Mouse (Mus musculus): ENCODE measurements around the gene Lce1i. TPM values are rescaled to one million over a fixed set of nuclear protein-coding genes. Genes with fewer than 3 reads are reported as not detected.

Gene Lce1i
- not detected for polyA plus RNA-seq (2014; fragmentation: Illumina TruSeq; extraction: RNeasy Lipid Tissue Mini Kit (QIAGEN cat#74804); ENCODE audit: low read depth, low replicate concordance)

GRCm38 (mm10) chr3:92778799-92779198 lies at the start of gene Lce1i:
Gene Lce1i (minus strand): TSS chr3:92778899.

GRCm38 (mm10) chr3:92827108-92827507 lies 48.4 kb upstream of the Lce1i start, which contains the start of gene Kprp:
Gene Kprp (minus strand): TSS chr3:92827247.

GRCm38 (mm10) chr3:92807791-92808190 lies 29.1 kb upstream of the Lce1i start, which contains the start of gene Lce1k:
Gene Lce1k (minus strand): TSS chr3:92807891.

GRCm38 (mm10) chr3:92790414-92790813 lies 11.7 kb upstream of the Lce1i start, which contains the start of gene Lce1j:
Gene Lce1j (minus strand): TSS chr3:92790514.

GRCm38 (mm10) chr3:92764965-92765364 lies 13.7 kb downstream of the Lce1i start, which contains the start of gene Lce1h:
Gene Lce1h (minus strand): TSS chr3:92765065.

GRCm38 (mm10) chr3:92752238-92752637 lies 26.5 kb downstream of the Lce1i start, which contains the start of gene Lce1g:
Gene Lce1g (minus strand): TSS chr3:92752338.

GRCm38 (mm10) chr3:92738996-92739395 lies 39.7 kb downstream of the Lce1i start, which contains the start of gene Gm38119:
Gene Gm38119 (minus strand): TSS chr3:92739096.

Other genes with a start within 250 kb of the Lce1i start
- gene 2310046K23Rik, start 244.4 kb downstream of the Lce1i start, polyA plus RNA-seq (2014; fragmentation: Illumina TruSeq; extraction: RNeasy Lipid Tissue Mini Kit (QIAGEN cat#74804); ENCODE audit: low read depth, low replicate concordance), result not detected
- gene Ivl, start 205.2 kb downstream of the Lce1i start, polyA plus RNA-seq (2014; fragmentation: Illumina TruSeq; extraction: RNeasy Lipid Tissue Mini Kit (QIAGEN cat#74804); ENCODE audit: low read depth, low replicate concordance), result not detected
- gene Smcp, start 189.9 kb downstream of the Lce1i start, polyA plus RNA-seq (2014; fragmentation: Illumina TruSeq; extraction: RNeasy Lipid Tissue Mini Kit (QIAGEN cat#74804); ENCODE audit: low read depth, low replicate concordance), result 191 TPM
- not detected for gene 2210017I01Rik, start 171.4 kb downstream of the Lce1i start, polyA plus RNA-seq (2014; fragmentation: Illumina TruSeq; extraction: RNeasy Lipid Tissue Mini Kit (QIAGEN cat#74804); ENCODE audit: low read depth, low replicate concordance)
- gene Lce6a, start 157.2 kb downstream of the Lce1i start, polyA plus RNA-seq (2014; fragmentation: Illumina TruSeq; extraction: RNeasy Lipid Tissue Mini Kit (QIAGEN cat#74804); ENCODE audit: low read depth, low replicate concordance), result not detected
- not detected for gene Lce1a1, start 130.6 kb downstream of the Lce1i start, polyA plus RNA-seq (2014; fragmentation: Illumina TruSeq; extraction: RNeasy Lipid Tissue Mini Kit (QIAGEN cat#74804); ENCODE audit: low read depth, low replicate concordance)
- not detected for gene Lce1b, start 122.0 kb downstream of the Lce1i start, polyA plus RNA-seq (2014; fragmentation: Illumina TruSeq; extraction: RNeasy Lipid Tissue Mini Kit (QIAGEN cat#74804); ENCODE audit: low read depth, low replicate concordance)
- not detected for gene Lce1a2, start 108.6 kb downstream of the Lce1i start, polyA plus RNA-seq (2014; fragmentation: Illumina TruSeq; extraction: RNeasy Lipid Tissue Mini Kit (QIAGEN cat#74804); ENCODE audit: low read depth, low replicate concordance)
- gene Lce1c, start 99.7 kb downstream of the Lce1i start, polyA plus RNA-seq (2014; fragmentation: Illumina TruSeq; extraction: RNeasy Lipid Tissue Mini Kit (QIAGEN cat#74804); ENCODE audit: low read depth, low replicate concordance), result not detected
- gene Lce1d, start 91.7 kb downstream of the Lce1i start, polyA plus RNA-seq (2014; fragmentation: Illumina TruSeq; extraction: RNeasy Lipid Tissue Mini Kit (QIAGEN cat#74804); ENCODE audit: low read depth, low replicate concordance), result not detected
- not detected for gene Lce1e, start 69.8 kb downstream of the Lce1i start, polyA plus RNA-seq (2014; fragmentation: Illumina TruSeq; extraction: RNeasy Lipid Tissue Mini Kit (QIAGEN cat#74804); ENCODE audit: low read depth, low replicate concordance)
- not detected for gene Lce1f, start 58.5 kb downstream of the Lce1i start, polyA plus RNA-seq (2014; fragmentation: Illumina TruSeq; extraction: RNeasy Lipid Tissue Mini Kit (QIAGEN cat#74804); ENCODE audit: low read depth, low replicate concordance)
- not detected for gene Gm38119, start 39.8 kb downstream of the Lce1i start, polyA plus RNA-seq (2014; fragmentation: Illumina TruSeq; extraction: RNeasy Lipid Tissue Mini Kit (QIAGEN cat#74804); ENCODE audit: low read depth, low replicate concordance)
- not detected for gene Lce1g, start 26.6 kb downstream of the Lce1i start, polyA plus RNA-seq (2014; fragmentation: Illumina TruSeq; extraction: RNeasy Lipid Tissue Mini Kit (QIAGEN cat#74804); ENCODE audit: low read depth, low replicate concordance)
- gene Lce1h, start 13.8 kb downstream of the Lce1i start, polyA plus RNA-seq (2014; fragmentation: Illumina TruSeq; extraction: RNeasy Lipid Tissue Mini Kit (QIAGEN cat#74804); ENCODE audit: low read depth, low replicate concordance), result not detected
- gene Lce1j, start 11.6 kb upstream of the Lce1i start, polyA plus RNA-seq (2014; fragmentation: Illumina TruSeq; extraction: RNeasy Lipid Tissue Mini Kit (QIAGEN cat#74804); ENCODE audit: low read depth, low replicate concordance), result not detected
- not detected for gene Lce1k, start 29.0 kb upstream of the Lce1i start, polyA plus RNA-seq (2014; fragmentation: Illumina TruSeq; extraction: RNeasy Lipid Tissue Mini Kit (QIAGEN cat#74804); ENCODE audit: low read depth, low replicate concordance)
- gene Kprp, start 48.3 kb upstream of the Lce1i start, polyA plus RNA-seq (2014; fragmentation: Illumina TruSeq; extraction: RNeasy Lipid Tissue Mini Kit (QIAGEN cat#74804); ENCODE audit: low read depth, low replicate concordance), result not detected
- not detected for gene Lce1l, start 72.4 kb upstream of the Lce1i start, polyA plus RNA-seq (2014; fragmentation: Illumina TruSeq; extraction: RNeasy Lipid Tissue Mini Kit (QIAGEN cat#74804); ENCODE audit: low read depth, low replicate concordance)
- not detected for gene 2310050C09Rik, start 91.3 kb upstream of the Lce1i start, polyA plus RNA-seq (2014; fragmentation: Illumina TruSeq; extraction: RNeasy Lipid Tissue Mini Kit (QIAGEN cat#74804); ENCODE audit: low read depth, low replicate concordance)
- gene Lce3a, start 147.3 kb upstream of the Lce1i start, polyA plus RNA-seq (2014; fragmentation: Illumina TruSeq; extraction: RNeasy Lipid Tissue Mini Kit (QIAGEN cat#74804); ENCODE audit: low read depth, low replicate concordance), result not detected
- gene Lce3b, start 154.1 kb upstream of the Lce1i start, polyA plus RNA-seq (2014; fragmentation: Illumina TruSeq; extraction: RNeasy Lipid Tissue Mini Kit (QIAGEN cat#74804); ENCODE audit: low read depth, low replicate concordance), result not detected
- not detected for gene Lce3c, start 165.6 kb upstream of the Lce1i start, polyA plus RNA-seq (2014; fragmentation: Illumina TruSeq; extraction: RNeasy Lipid Tissue Mini Kit (QIAGEN cat#74804); ENCODE audit: low read depth, low replicate concordance)
- gene Lce3d, start 178.5 kb upstream of the Lce1i start, polyA plus RNA-seq (2014; fragmentation: Illumina TruSeq; extraction: RNeasy Lipid Tissue Mini Kit (QIAGEN cat#74804); ENCODE audit: low read depth, low replicate concordance), result not detected
- gene Lce3e, start 188.2 kb upstream of the Lce1i start, polyA plus RNA-seq (2014; fragmentation: Illumina TruSeq; extraction: RNeasy Lipid Tissue Mini Kit (QIAGEN cat#74804); ENCODE audit: low read depth, low replicate concordance), result not detected
- gene Lce3f, start 213.3 kb upstream of the Lce1i start, polyA plus RNA-seq (2014; fragmentation: Illumina TruSeq; extraction: RNeasy Lipid Tissue Mini Kit (QIAGEN cat#74804); ENCODE audit: low read depth, low replicate concordance), result not detected
- gene Crct1, start 236.8 kb upstream of the Lce1i start, polyA plus RNA-seq (2014; fragmentation: Illumina TruSeq; extraction: RNeasy Lipid Tissue Mini Kit (QIAGEN cat#74804); ENCODE audit: low read depth, low replicate concordance), result not detected
- gene Lce1m, start 240.2 kb upstream of the Lce1i start, polyA plus RNA-seq (2014; fragmentation: Illumina TruSeq; extraction: RNeasy Lipid Tissue Mini Kit (QIAGEN cat#74804); ENCODE audit: low read depth, low replicate concordance), result not detected